Mouse (Mus musculus): ENCODE data around the gene Alpk1.
A peak's percentile ranks its signal among the peaks of the same experiment; 100 is the strongest.

Alpk1 gene

DNA sequence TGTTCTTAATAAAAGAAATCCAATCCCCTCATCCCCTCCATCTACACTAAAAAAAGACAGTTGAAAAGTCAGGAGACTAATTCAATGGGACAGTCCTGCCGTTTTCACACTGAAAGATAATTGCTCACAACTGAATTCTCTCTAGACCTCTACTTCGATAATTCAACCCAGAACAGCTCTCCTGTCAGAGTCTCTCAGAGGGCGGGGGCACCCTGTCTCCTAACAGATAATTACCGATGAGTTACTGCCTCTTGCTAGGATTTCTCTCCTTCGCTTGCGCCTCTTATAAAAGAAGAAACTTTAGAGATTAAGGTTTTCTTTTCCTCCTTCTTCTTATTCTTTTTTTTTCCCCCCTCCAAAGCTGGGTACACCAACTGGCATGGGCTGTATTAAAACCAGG lies 34.8 kb downstream of the Alpk1 start:
- no peak for DNase-seq (ENCODE audit: low read depth, low spot score)

DNA sequence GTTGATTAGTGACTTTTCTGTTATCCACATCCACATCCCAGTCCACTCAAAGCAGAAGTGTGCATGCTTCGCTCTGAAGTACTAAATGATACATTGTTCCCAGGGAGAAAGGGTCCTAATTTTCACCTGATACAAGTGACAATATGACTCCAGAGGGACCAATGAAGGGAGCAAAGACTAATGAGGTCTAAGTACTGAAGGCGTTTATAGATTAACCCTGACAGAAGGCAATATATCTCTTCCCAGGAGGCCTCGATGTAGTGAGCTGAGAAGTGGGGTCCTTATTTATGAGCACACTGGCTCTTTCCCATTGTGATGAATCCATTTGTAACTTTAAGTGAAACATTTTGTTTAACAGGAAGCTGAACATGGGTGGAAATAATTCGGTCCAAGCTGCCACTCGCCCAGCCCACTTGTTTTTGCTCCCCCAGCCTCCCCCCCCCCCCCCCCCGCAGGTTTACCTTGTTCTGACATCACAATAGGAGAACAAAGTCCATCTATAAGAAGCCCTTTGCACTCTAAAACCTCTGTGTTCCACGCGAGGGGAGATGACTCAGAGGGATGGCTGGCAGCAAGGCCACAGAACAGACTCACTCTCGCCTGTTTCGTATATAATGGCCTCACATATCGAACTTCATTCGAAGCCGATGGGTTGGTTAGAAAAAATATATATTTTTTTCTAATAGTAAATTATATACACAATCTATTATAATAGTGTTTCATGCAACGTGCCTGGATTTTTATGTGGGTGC lies 36.5 kb downstream of the Alpk1 start:
- DNase-seq (ENCODE audit: low read depth, low spot score): no peak

DNA sequence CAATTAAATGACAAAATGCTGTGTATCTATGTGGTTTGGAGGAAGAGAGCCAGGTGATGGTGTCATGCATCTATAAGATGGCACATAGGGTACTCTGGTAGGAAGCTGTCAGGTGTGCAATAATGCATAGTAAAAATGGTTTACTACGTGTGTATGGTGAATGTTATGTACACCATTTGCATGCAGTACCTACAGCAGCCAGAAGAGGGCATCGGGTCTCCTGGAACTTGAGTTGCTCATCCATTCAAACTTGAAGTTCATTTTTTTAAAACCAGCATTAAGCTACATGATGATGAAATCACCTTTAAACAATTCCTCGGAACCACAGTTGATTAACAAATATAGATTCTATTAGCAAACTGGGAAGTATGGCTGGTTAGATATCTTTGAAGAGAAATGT lies 38.9 kb downstream of the Alpk1 start:
- DNase-seq (ENCODE audit: low read depth, low spot score): no peak

DNA sequence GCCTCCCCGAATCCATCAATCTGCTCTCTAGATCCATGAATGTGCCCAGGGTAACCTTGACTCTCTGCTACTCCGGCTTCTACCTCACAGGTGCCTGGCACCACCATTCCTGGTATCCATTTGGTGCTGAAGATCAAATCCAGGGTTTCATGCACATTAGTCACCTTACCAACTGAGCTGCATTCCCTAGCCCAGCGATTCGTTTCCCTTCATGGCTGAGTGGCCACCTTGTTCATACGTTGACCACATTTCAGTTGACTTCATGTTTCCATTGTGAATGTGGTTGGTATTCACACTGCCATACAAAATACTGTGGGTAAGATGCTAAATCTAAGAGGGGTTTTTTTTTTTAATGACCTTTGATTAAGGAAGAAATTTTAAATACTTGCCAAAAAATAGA lies 42.5 kb downstream of the Alpk1 start:
- DNase-seq (ENCODE audit: low read depth, low spot score): no peak

DNA sequence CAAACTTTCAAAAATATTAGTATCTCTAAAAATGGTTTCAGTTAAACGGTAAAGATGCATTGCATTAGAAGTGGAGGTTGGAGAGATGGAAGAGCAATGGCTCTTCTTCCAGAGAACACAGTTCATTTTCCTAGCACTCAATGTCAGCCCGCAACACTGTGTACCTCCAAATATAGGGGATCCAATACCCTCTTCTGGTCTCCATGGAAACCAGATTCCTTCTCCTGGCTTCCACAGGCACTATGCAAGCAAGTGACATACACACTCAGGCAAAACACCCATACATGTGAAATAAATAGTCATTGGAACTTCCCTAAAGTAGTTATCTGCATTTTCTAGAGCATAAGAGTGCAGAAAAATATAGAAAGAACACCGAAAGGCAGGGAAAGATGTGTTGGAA lies 44.9 kb downstream of the Alpk1 start:
- no peak for DNase-seq (ENCODE audit: low read depth, low spot score)

DNA sequence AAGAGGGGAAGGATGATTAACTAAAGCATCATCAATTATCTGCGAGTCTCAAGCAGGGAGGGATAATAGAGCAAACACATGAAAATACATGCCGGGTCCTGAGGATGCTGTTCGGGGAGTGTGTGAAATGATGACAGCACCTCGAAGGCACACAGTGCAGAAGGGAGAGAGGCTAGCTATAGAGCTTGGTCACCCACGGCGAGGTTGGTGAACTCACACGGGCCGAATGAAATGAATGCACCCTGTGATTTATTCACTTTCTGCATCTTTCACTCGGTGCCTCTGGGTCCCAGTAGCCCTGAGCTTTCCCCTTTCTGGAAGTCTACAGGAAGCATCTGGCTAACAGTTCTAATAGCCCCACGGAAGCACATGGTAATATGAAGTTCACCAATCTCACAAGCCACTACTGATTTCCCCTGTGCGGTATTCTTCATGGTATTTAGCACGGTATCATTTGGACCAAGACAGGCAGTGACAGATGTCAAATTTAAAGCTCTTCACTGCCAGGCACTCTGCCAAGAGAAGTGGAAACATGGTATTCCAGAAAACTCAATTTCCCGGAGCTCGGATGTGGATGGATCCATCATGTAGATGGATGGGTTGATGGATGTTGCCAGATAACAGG lies 50.7 kb downstream of the Alpk1 start:
- no peak for DNase-seq (ENCODE audit: low read depth, low spot score)

DNA sequence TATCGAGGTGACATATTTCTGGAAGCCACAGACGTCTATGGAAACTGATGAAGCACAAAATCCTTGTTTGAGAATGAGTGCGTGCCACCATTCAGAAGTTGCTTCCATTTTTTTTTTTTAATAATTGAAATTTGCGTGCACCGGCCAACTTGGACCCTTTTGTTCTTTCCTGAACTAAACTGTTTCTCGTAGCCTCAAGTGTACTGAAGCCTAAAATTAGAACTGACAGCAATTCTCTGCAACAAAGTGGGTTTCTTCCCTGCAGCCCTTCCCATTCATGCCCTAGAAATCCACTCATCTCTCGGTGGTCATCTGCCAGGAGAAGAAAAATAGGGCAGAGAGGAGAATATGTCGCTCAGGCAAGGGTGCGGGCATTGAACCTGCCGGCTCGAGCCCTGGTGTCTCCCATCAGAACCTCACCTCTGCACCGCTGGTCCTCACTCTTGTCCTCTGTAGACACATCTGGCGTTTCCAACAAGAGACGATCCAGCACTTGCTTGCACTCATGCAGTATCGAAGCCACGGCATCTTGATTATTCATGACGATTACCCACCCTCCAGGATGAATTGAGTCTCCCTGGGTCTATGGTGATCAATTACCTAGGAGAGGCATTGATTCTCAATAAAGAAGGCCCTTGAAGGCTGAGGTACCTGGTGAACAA lies 51.3 kb downstream of the Alpk1 start:
- DNase-seq (ENCODE audit: low read depth, low spot score): no peak

DNA sequence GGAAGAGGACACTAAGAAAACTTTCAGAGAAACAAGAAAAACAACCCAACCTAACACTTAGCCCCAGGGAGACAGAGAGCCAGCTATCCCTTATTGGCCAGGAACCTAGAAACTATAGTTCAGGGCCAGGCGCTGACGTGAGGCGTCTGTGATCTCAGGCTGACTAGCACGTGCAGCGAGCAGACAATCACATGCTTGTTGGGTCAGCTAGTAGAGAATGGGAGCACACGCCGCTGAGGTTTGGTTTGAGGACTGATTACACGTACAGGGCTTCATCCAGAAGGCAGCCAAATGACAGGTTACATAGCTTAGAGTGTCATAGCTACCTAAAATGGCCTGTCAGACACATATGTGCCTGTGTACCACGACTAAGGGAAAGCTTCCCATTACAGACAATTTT lies 52.3 kb downstream of the Alpk1 start:
- DNase-seq (ENCODE audit: low read depth, low spot score): no peak

DNA sequence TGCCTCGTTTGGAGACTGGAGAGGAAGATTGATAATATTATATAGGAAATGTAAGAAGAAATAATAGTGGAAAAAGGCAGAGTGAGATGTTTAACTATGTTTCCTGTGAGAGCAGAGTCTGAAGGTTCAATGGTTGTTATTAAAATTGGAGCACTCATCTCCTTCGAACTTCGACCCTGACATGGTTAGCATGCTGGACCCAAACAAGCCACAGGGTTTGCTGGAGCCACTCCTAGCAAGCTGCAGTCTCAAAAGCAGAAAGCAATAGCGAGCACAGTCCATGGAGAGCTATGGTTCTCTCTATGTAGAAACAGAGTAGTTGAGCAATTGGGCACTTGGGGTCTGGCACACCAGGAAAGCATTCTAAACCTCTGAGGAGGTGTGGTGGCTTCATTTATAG lies 59.4 kb downstream of the Alpk1 start:
- no peak for DNase-seq (ENCODE audit: low read depth, low spot score)

DNA sequence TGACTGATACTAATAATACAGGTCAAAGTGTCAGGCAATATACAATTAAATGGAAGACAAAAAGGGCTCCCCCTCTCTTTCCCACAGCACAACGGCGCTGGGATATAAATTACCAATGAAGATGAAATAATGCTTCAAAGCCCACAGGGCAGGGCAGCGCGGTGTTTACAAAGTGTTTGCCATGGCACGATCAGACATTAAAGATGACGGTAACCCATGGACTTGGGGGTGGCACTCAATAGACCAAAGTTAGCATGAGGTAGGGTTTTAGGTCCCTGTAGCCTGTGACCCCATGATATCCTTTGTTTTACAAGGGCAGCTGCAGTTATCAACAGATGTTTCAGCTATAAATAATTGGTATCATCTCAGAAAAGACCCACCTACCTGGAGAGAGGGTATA lies 60.3 kb downstream of the Alpk1 start:
- no peak for DNase-seq (ENCODE audit: low read depth, low spot score)

DNA sequence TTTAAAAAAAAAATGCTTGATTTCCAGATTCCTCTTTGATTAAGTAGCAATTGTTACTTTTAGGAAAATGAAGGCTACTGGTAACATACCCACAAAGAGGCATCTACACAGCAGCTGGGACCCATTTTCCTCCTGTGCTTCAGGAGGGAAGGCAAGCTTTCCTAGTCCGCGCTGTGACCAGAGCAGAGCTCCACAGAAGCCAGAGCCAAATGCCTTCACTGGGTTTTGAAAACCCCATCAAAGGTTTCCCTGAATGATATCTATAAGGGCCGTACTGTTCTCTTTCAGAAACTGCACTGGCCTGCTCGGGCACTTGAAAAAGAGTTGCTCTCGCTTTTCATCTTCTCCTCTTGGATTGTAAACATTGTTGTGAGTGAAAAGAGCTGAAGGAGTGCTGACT lies 60.7 kb downstream of the Alpk1 start:
- no peak for DNase-seq (ENCODE audit: low read depth, low spot score)

DNA sequence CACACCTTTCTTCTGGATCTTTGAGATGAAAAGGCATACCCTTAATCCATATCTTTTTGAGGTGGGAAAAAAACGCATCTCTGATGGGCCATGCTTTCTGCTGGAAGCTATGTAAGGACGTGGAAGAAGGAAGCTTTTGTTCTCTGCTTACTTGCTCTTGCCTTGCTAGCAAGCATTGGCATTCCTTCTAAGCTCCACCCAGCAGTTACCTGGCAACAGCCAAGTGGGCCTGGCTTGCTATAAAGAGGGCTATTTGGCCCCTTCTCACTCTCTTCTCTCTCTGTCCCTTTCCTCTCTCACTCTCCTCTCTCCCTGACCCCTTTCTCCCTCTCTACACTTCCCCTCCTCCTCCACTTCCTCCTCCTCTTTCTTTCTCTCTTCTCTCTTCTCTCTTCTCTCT lies 63.6 kb downstream of the Alpk1 start:
- DNase-seq (ENCODE audit: low read depth, low spot score): no peak

DNA sequence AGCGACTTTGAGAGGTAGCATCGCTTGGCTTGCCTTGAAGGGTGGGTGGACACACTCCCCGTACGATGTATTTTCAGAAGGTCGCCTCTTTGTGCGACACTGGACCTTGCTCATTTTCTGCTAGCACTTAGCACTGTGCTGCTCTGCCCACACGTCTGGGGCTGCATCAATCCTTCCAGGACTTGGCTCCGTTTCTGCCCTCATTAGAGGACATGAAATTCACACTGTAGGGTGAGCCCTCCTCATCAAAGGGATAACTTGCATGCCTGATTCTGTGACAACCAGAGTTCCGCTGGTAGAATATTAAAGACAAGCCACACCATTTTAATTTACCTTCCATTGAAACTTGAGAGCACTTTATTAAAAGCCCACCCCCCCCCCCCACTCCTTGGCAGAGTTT lies 67.2 kb downstream of the Alpk1 start:
- DNase-seq (ENCODE audit: low read depth, low spot score): no peak

DNA sequence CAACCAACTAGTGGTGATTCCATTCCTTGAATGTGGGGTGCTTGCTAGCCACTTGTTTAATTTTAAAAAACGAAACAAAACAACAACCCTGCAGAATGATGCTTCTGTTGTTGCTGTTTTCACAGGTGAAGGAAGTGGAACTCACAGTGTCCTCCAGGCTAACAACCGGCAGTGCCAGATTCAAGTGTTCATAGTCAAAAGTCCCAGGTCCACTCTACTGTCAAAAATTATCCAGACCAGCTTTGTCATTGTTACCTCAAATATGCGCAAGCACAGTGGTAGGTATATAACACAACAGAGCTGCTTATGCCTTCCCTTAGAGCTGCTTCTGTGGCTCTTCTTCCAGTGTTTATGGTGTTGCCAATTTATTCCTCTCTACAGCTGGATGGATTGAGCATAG lies 68.8 kb downstream of the Alpk1 start:
- no peak for DNase-seq (ENCODE audit: low read depth, low spot score)

DNA sequence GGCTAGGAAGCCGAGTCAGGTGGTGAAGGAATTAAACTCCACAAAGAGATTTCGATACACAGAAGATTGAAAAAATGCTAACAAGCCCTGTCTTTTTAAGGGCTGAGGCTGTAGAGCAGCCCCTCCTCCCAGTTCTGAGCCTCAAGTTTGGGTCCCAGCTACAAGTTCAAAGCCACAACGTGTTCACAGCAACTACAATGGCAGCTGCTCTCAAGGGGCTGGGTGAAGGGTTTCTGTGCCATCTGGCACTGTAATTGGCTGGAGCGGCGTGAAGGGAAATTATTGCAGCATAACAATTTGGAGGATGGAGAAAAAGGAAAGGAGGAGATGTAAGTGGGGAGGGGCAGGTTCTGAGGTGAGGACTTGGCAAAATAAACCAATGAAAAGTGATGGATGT lies 73.2 kb downstream of the Alpk1 start:
- DNase-seq (ENCODE audit: low read depth, low spot score): no peak

DNA sequence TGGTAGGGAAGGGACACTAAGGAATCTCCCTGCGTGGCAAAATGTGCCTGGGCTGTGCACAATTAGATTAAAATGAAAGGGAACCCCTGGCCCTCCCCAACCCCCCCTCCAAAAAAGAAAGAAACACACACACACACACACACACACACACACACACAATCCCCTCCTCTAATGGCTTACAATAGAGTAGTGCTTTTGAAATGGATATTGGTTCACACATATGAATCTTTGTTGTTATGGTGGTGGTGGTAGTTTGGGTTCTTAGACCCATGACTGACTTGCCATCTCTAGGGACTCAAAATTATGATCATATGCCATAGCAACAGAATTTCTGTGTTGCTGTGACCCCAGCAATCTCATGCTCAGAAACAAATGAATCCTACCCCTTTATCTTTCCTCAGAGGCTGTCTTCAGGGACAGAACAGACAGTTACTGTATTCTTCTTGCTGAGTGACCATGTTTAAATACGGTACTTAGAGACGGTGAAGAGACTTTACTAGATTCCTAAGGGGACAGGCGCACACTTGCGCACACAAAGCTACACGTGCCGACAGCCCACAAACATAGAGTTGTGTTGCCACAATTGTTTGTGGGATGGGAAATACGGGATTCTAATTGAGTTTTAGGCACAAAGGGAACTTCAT lies 73.8 kb downstream of the Alpk1 start:
- no peak for DNase-seq (ENCODE audit: low read depth, low spot score)

DNA sequence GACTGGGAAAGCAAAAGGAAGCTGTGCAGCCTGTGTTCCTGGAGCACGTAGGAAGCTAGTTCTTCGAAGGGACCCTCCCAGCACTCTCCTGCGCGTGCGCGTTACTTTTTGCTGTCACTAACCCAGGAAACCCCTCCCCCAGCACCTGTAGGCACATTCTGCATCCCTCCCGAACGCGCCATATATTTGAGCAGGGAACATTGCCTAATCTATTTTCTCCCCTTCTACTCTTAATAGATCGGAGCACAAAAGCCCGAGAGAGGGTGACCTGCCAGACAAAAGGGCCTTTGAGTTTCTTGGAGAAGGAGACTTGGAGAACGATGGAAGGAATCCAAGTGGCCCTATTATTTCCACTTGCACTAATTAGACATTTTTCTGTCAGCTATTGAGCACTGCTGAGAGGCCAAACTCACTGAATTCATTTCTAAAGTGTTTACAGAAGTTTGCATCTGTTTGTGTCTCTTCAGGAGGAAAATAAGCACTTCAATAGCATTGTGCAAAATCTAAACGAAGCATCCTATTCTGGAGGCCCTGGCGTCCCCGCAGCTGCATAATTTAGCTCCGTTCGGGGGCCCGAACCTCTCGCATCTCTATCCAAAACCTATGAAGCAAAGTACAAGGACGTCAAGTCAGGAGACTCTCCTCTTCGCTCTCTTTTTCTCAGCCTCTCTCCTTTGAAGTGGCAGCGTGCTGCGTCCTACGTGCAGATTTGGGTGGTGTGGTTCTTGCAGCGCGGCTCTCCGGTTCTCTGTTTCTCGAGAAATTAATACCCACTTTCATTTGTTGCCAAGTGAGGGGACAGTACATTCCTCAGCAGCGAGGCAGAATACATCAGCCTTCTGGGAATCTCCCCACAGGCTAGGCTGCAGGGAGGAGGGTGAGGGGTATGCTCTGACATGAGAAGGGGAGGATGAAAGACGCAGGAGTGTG lies 74.5 kb downstream of the Alpk1 start:
- peak; percentile 39 for DNase-seq (ENCODE audit: low read depth, low spot score)

DNA sequence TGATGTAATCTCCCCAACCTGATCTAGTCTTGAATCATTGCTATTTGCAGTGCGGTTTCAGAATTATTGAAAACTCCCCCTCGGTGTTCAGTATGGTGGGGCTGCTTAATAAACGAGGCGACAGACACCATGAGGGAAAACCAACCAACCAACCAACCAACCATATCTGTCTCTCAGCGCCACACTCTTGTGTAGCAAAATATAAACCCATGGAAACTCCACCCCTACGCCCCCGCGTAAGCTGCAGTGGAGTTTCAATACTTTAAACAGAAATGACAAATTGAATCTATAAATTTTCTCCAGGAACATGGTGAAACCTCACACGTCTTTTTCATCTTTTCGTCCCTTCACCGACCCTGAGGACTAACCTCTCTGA lies 75.2 kb downstream of the Alpk1 start:
- no peak for DNase-seq (ENCODE audit: low read depth, low spot score)

DNA sequence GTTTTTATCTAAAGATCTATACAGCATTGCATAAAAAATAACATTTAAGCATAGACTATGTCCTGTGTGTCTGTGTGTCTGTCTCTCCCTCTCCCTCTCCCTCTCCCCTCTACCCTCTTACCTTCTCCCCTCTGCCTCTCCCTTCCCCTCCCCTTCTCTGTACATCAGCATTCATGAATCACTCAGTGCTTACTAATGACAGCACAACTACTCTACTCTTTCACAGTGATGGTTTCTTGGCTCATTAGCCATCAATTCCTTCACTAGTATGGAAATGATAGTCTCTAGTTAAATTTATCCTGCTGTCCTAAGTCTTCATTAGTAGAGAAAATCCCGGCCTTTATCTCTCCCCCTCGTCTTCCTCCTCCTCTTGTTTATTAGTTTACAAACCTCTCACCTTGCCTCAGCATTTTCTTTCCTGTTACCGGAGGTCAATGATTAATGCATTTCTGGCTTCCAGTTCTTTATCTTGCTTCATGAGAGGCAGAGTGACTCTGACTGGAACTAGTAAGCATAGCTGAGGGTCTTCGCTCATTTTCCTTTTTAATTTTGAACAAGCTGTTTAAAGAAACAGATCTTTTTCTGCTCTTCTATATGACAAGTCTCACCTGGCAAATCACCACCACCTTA lies 79.0 kb downstream of the Alpk1 start:
- no peak for DNase-seq (ENCODE audit: low read depth, low spot score)

DNA sequence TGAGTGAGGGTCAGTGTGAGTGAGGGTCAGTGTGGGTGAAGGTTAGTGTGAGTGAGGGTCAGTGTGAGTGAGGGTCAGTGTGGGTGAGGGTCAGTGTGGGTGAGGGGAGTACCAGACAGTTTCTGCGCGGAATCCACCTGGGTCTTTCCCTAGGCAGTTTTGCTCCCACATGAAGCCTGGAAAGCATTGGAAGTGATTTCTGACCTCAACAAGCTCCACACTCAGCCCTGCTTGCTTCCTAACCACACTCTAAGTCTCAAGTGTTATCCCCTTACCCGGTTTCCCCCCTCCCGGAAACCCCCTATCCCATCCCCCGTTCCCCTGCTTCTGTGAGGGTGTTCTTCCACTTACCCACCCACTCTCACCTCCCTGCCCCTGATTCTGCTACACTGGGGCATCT lies 81.7 kb downstream of the Alpk1 start:
- no peak for DNase-seq (ENCODE audit: low read depth, low spot score)

DNA sequence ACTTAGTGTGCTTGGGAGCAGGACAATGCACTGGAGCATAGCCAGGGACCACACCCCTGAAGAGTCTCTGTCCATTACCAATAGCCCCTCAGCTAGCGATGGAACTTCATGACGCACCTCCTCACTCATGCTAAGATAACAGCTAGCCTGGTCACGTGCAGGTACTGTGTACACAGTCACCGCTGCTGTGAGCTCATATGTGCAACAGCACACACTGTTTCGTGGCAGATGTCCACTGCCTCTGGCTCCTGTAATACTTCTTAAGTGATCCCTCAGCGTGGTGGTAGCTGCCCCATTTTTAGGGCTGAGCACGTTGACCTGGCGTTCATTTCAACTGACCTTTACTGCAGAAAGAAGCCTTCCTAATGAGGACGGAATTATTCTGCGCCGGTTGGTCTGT lies 83.8 kb downstream of the Alpk1 start:
- DNase-seq (ENCODE audit: low read depth, low spot score): no peak
